Mouse (Mus musculus): Measurements from ENCODE around the gene Mettl8.

Gene Mettl8

GRCm38 (mm10) chr2:70932965-70933364 is 122.4 kb downstream of the Mettl8 start:
- DNase-seq (ENCODE audit: low read depth, low spot score): no peak

- no peak for DNase-seq (ENCODE audit: low read depth, low spot score)
Observed at GRCm38 (mm10) chr2:70930631-70931288, 124.6 kb downstream of the Mettl8 start.

GRCm38 (mm10) chr2:70929714-70930113 is 125.7 kb downstream of the Mettl8 start:
- no peak for DNase-seq (ENCODE audit: low read depth, low spot score)

- no peak for DNase-seq (ENCODE audit: low read depth, low spot score)
Observed at GRCm38 (mm10) chr2:70924049-70924448, 131.3 kb downstream of the Mettl8 start.

GRCm38 (mm10) chr2:70922814-70923213 is 132.6 kb downstream of the Mettl8 start:
- no peak for DNase-seq (ENCODE audit: low read depth, low spot score)

- DNase-seq (ENCODE audit: low read depth, low spot score): no peak
Observed at GRCm38 (mm10) chr2:70920937-70921596, 134.3 kb downstream of the Mettl8 start.

- DNase-seq (ENCODE audit: low read depth, low spot score): no peak
Observed at GRCm38 (mm10) chr2:70919913-70920522, 135.4 kb downstream of the Mettl8 start.

- DNase-seq (ENCODE audit: low read depth, low spot score): no peak
Observed at GRCm38 (mm10) chr2:70918516-70918915, 136.9 kb downstream of the Mettl8 start.
